Mouse (Mus musculus): ENCODE measurements around the gene Olfr1183. TPM values are rescaled to one million over a fixed set of nuclear protein-coding genes. Genes with fewer than 3 reads are reported as not detected.
"Not testable (repeated sequence)": the region's sequence is repeated elsewhere in the genome, so short reads cannot be mapped to it uniquely, and the experiment has no call there.

The Olfr1183 gene
- not detected in 2 replicates for polyA plus RNA-seq (2016; fragmentation: Nextera tagmentation; extraction: Ambion mirVana)

DNA sequence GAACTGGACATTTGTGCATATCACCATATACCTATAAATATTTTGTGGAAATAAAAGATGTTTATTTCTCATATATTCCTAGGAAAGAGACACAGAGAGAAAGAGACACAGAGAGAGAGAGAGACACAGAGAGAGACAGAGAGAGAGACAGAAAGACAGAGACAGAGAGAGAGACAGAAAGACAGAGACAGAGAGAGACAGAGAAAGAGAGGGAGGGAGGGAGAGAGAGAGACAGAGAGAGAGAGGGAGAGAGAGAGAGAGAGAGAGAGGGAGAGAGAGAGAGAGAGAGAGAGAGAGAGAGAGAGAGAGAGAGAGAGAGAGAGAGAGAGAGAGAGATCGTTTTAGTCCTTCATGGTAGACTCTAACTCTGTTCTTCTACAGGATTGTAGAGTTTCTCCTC lies at the start of gene Olfr1183:
Gene Olfr1183 (plus strand): TSS at position 301 of the 400 bp plus-strand sequence.
- 94% methylated on average over 1 of the region's 1 CpGs for WGBS
- H3K36me3 ChIP-seq (replicated peaks), result not testable (repeated sequence)

GRCm38 (mm10) chr2:88406353-88406752 lies 48.3 kb upstream of the Olfr1183 start, which contains the start of gene Olfr1179:
Gene Olfr1179, minus strand, starts transcription at chr2:88406453.
- DNase-seq (ENCODE audit: extremely low spot score, low spot score), result no peak
- 90% methylated on average over 3 of the region's 3 CpGs for WGBS
- Histone ChIP-seq H3K9me3 (no peaks in the 10 kb centered on the region), H3K36me3 (replicated peaks) (no peaks in the 10 kb centered on the region), H3K4me3 (no peak within 1 kb of the TSS), H3K4me1 (no peaks in the 10 kb centered on the region), H3K27ac (no peak within 1 kb of the TSS), H3K27me3 (ENCODE audit: poor library complexity, severe bottlenecking) (no peaks in the 10 kb centered on the region)

More for the DNA sequence above, at the start of gene Olfr1183:
- not testable (repeated sequence) for DNase-seq (ENCODE audit: extremely low spot score, low spot score); H3K9me3 ChIP-seq; H3K4me3 ChIP-seq; H3K4me1 ChIP-seq; H3K27me3 ChIP-seq (ENCODE audit: poor library complexity, severe bottlenecking); H3K27ac ChIP-seq

DNA sequence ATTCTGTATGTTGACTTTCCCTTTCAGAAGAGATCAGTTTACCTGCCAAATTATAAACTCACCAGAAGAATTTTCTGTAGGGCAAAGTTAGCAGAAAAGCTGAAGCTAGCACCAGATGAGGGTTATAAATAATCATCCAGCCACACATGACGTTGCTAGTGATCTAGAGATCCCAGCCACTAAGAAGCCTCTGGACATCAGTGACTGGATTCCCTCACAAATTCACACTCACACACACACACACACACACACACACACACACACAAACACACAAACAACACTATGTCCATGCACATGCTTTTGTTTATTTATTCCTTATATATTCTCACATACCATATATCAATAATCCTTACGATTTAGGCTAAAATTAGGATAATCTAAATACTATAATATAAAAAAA lies 35.6 kb upstream of the Olfr1183 start, which contains the start of gene Olfr1180:
Gene Olfr1180 (minus strand): TSS at position 101 of the 400 bp plus-strand sequence.
- Histone ChIP-seq H3K4me3 (no peak within 1 kb of the TSS), H3K36me3 (replicated peaks) (no peaks in the 10 kb centered on the region), H3K9me3 (no peaks in the 10 kb centered on the region), H3K27ac (no peak within 1 kb of the TSS), H3K27me3 (ENCODE audit: poor library complexity, severe bottlenecking) (no peaks in the 10 kb centered on the region), H3K4me1 (no peaks in the 10 kb centered on the region)
- 86% methylated on average over 2 of the region's 2 CpGs for WGBS
- no peak for DNase-seq (ENCODE audit: extremely low spot score, low spot score)

GRCm38 (mm10) chr2:88426071-88426470 lies 28.6 kb upstream of the Olfr1183 start, which contains the start of gene Olfr1181:
Gene Olfr1181, minus strand, starts transcription at chr2:88426171.
- H3K4me1 ChIP-seq, result no peaks in the 10 kb centered on the region
- DNase-seq (ENCODE audit: extremely low spot score, low spot score), result no peak
- no peaks in the 10 kb centered on the region for H3K27me3 ChIP-seq (ENCODE audit: poor library complexity, severe bottlenecking)
- no peak within 1 kb of the TSS for H3K4me3 ChIP-seq
- no peaks in the 10 kb centered on the region for H3K9me3 ChIP-seq
- WGBS, result 94% methylated on average over 1 of the region's 1 CpGs
- no peaks in the 10 kb centered on the region for H3K36me3 ChIP-seq (replicated peaks)
- H3K27ac ChIP-seq, result no peak within 1 kb of the TSS

GRCm38 (mm10) chr2:88449031-88449430 lies 5.6 kb upstream of the Olfr1183 start, which contains the start of gene Gm13757:
Gene Gm13757, minus strand, starts transcription at chr2:88449131.
- no peaks in the 10 kb centered on the region for H3K36me3 ChIP-seq (replicated peaks)
- no peaks in the 10 kb centered on the region for H3K4me1 ChIP-seq
- H3K27ac ChIP-seq, result no peak within 1 kb of the TSS
- H3K27me3 ChIP-seq (ENCODE audit: poor library complexity, severe bottlenecking), result no peaks in the 10 kb centered on the region
- H3K4me3 ChIP-seq, result no peak within 1 kb of the TSS
- 97% methylated on average over 1 of the region's 1 CpGs for WGBS
- H3K9me3 ChIP-seq, result no peaks in the 10 kb centered on the region
- DNase-seq (ENCODE audit: extremely low spot score, low spot score), result no peak

- H3K27me3 ChIP-seq (ENCODE audit: poor library complexity, severe bottlenecking), result no peaks in the 10 kb centered on the region
- no peaks in the 10 kb centered on the region for H3K4me1 ChIP-seq
- H3K36me3 ChIP-seq (replicated peaks), result no peaks in the 10 kb centered on the region
- WGBS, result 91% methylated on average over 2 of the region's 2 CpGs
- H3K27ac ChIP-seq, result no peak within 1 kb of the TSS
- DNase-seq (ENCODE audit: extremely low spot score, low spot score), result no peak
- H3K4me3 ChIP-seq, result no peak within 1 kb of the TSS
- no peaks in the 10 kb centered on the region for H3K9me3 ChIP-seq
Measured at GRCm38 (mm10) chr2:88483298-88483697, 28.6 kb downstream of the Olfr1183 start, which contains the start of gene Olfr1184. Gene Olfr1184, plus strand, starts transcription at chr2:88483598.

DNA sequence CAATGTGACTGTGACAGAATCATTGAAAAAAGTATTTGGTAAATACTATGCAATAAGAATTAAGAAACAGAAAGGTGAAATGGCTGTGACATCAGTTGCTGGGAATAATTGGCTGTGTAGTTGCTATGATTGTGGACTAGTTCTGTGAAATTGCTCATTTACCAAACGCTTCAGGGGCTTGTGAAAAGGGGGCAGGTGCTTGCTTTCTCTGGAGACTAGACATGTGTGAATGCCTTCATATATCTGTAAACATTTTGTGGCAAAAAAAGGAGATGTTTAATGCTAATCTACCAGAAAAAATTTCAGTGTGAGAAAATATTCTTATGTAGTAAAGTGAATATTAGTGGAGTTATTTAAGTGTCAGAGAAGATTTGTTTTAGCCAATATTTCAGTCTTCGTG lies 38.4 kb downstream of the Olfr1183 start, which contains the start of gene Olfr1185-ps1:
Gene Olfr1185-ps1 (plus strand): TSS at position 301 of the 400 bp plus-strand sequence.
- DNase-seq (ENCODE audit: extremely low spot score, low spot score), result no peak
- no peaks in the 10 kb centered on the region for H3K27me3 ChIP-seq (ENCODE audit: poor library complexity, severe bottlenecking)
- H3K36me3 ChIP-seq (replicated peaks), result no peaks in the 10 kb centered on the region
- H3K4me1 ChIP-seq, result no peaks in the 10 kb centered on the region
- 75% methylated on average over 2 of the region's 2 CpGs for WGBS
- H3K9me3 ChIP-seq, result no peaks in the 10 kb centered on the region
- H3K27ac ChIP-seq, result no peak within 1 kb of the TSS
- H3K4me3 ChIP-seq, result no peak within 1 kb of the TSS

- no peak for DNase-seq (ENCODE audit: extremely low spot score, low spot score)
- no peaks in the 10 kb centered on the region for H3K9me3 ChIP-seq
- H3K27me3 ChIP-seq (ENCODE audit: poor library complexity, severe bottlenecking), result no peaks in the 10 kb centered on the region
- no peaks in the 10 kb centered on the region for H3K4me1 ChIP-seq
- H3K36me3 ChIP-seq (replicated peaks), result no peaks in the 10 kb centered on the region
- no peak within 1 kb of the TSS for H3K27ac ChIP-seq
- WGBS, result 89% methylated on average over 2 of the region's 2 CpGs
- H3K4me3 ChIP-seq, result no peak within 1 kb of the TSS
Measured at GRCm38 (mm10) chr2:88518251-88518650, 63.6 kb downstream of the Olfr1183 start, which contains the start of gene Olfr1186. Gene Olfr1186, plus strand, starts transcription at chr2:88518551.

Other genes with a start within 250 kb of the Olfr1183 start
- gene Olfr1170, start 226.5 kb upstream of the Olfr1183 start, polyA plus RNA-seq (2016; fragmentation: Nextera tagmentation; extraction: Ambion mirVana), result not detected in 2 replicates
- gene Olfr1173, start 175.0 kb upstream of the Olfr1183 start, polyA plus RNA-seq (2016; fragmentation: Nextera tagmentation; extraction: Ambion mirVana), result not detected in 2 replicates
- not detected in 2 replicates for gene Olfr1174-ps, start 139.7 kb upstream of the Olfr1183 start, polyA plus RNA-seq (2016; fragmentation: Nextera tagmentation; extraction: Ambion mirVana)
- not detected in 2 replicates for gene Olfr1175-ps, start 127.7 kb upstream of the Olfr1183 start, polyA plus RNA-seq (2016; fragmentation: Nextera tagmentation; extraction: Ambion mirVana)
- not detected in 2 replicates for gene Olfr1176, start 118.1 kb upstream of the Olfr1183 start, polyA plus RNA-seq (2016; fragmentation: Nextera tagmentation; extraction: Ambion mirVana)
- not detected in 2 replicates for gene Olfr1177-ps, start 108.4 kb upstream of the Olfr1183 start, polyA plus RNA-seq (2016; fragmentation: Nextera tagmentation; extraction: Ambion mirVana)
- not detected in 2 replicates for gene Olfr1178, start 67.8 kb upstream of the Olfr1183 start, polyA plus RNA-seq (2016; fragmentation: Nextera tagmentation; extraction: Ambion mirVana)
- gene Olfr1179, start 48.4 kb upstream of the Olfr1183 start, polyA plus RNA-seq (2016; fragmentation: Nextera tagmentation; extraction: Ambion mirVana), result not detected in 2 replicates
- not detected in 2 replicates for gene Olfr1180, start 35.7 kb upstream of the Olfr1183 start, polyA plus RNA-seq (2016; fragmentation: Nextera tagmentation; extraction: Ambion mirVana)
- not detected in 2 replicates for gene Olfr1181, start 28.7 kb upstream of the Olfr1183 start, polyA plus RNA-seq (2016; fragmentation: Nextera tagmentation; extraction: Ambion mirVana)
- not detected in 2 replicates for gene Gm13757, start 5.7 kb upstream of the Olfr1183 start, polyA plus RNA-seq (2016; fragmentation: Nextera tagmentation; extraction: Ambion mirVana)
- gene Olfr1184, start 28.7 kb downstream of the Olfr1183 start, polyA plus RNA-seq (2016; fragmentation: Nextera tagmentation; extraction: Ambion mirVana), result not detected in 2 replicates
- gene Olfr1185-ps1, start 38.5 kb downstream of the Olfr1183 start, polyA plus RNA-seq (2016; fragmentation: Nextera tagmentation; extraction: Ambion mirVana), result not detected in 2 replicates
- not detected in 2 replicates for gene Olfr1186, start 63.7 kb downstream of the Olfr1183 start, polyA plus RNA-seq (2016; fragmentation: Nextera tagmentation; extraction: Ambion mirVana)
- gene Olfr1188, start 102.1 kb downstream of the Olfr1183 start, polyA plus RNA-seq (2016; fragmentation: Nextera tagmentation; extraction: Ambion mirVana), result not detected in 2 replicates
- not detected in 2 replicates for gene Olfr1189, start 131.6 kb downstream of the Olfr1183 start, polyA plus RNA-seq (2016; fragmentation: Nextera tagmentation; extraction: Ambion mirVana)
- not detected in 2 replicates for gene Olfr1191-ps1, start 185.7 kb downstream of the Olfr1183 start, polyA plus RNA-seq (2016; fragmentation: Nextera tagmentation; extraction: Ambion mirVana)
- gene Olfr1192-ps1, start 193.6 kb downstream of the Olfr1183 start, polyA plus RNA-seq (2016; fragmentation: Nextera tagmentation; extraction: Ambion mirVana), result not detected in 2 replicates
- not detected in 2 replicates for gene Olfr1193, start 220.8 kb downstream of the Olfr1183 start, polyA plus RNA-seq (2016; fragmentation: Nextera tagmentation; extraction: Ambion mirVana)
- gene Olfr1195, start 234.3 kb downstream of the Olfr1183 start, polyA plus RNA-seq (2016; fragmentation: Nextera tagmentation; extraction: Ambion mirVana), result not detected in 2 replicates
- not detected in 2 replicates for gene Olfr1196, start 249.7 kb downstream of the Olfr1183 start, polyA plus RNA-seq (2016; fragmentation: Nextera tagmentation; extraction: Ambion mirVana)

Measured in forebrain, embryonic 10.5 days (tissue).